Mouse (Mus musculus): ENCODE results near the gene Igfbp3.

Gene Igfbp3

GRCm38 (mm10) chr11:7211211-7211610 is 2.5 kb downstream of the Igfbp3 start:
- CTCF ChIA-PET, result no interaction called here

GRCm38 (mm10) chr11:7210343-7210742 is 3.4 kb downstream of the Igfbp3 start:
- CTCF ChIA-PET, result no interaction called here

GRCm38 (mm10) chr11:7203846-7204245 is 9.9 kb downstream of the Igfbp3 start:
- CTCF ChIA-PET, result no interaction called here

- CTCF ChIA-PET, result no interaction called here
Observed at GRCm38 (mm10) chr11:7202206-7202605, 11.5 kb downstream of the Igfbp3 start.

GRCm38 (mm10) chr11:7200393-7200783 is 13.3 kb downstream of the Igfbp3 start:
- CTCF ChIA-PET, result no interaction called here

GRCm38 (mm10) chr11:7199736-7200392 is 13.9 kb downstream of the Igfbp3 start:
- CTCF ChIA-PET, result no interaction called here

GRCm38 (mm10) chr11:7198481-7199256 is 15.1 kb downstream of the Igfbp3 start:
- CTCF ChIA-PET, result no interaction called here

GRCm38 (mm10) chr11:7198006-7198405 is 15.7 kb downstream of the Igfbp3 start:
- CTCF ChIA-PET, result no interaction called here

- CTCF ChIA-PET, result no interaction called here
Observed at GRCm38 (mm10) chr11:7197491-7197941, 16.2 kb downstream of the Igfbp3 start, which contains the start of gene Igfbp1. Gene Igfbp1 (plus strand): TSS chr11:7197782.

- CTCF ChIA-PET, result interaction anchor here (0.6 kb wide), 1 partner anchor 78 kb away, joined by 3 read pairs; no protein-coding TSS in a partner anchor
Observed at GRCm38 (mm10) chr11:7195312-7195685, 18.4 kb downstream of the Igfbp3 start.

GRCm38 (mm10) chr11:7194432-7195311 is 19.1 kb downstream of the Igfbp3 start:
- CTCF ChIA-PET, result interaction anchor here (0.6 kb wide), 1 partner anchor 79 kb away, joined by 3 read pairs; no protein-coding TSS in a partner anchor

- CTCF ChIA-PET, result no interaction called here
Observed at GRCm38 (mm10) chr11:7193134-7193533, 20.6 kb downstream of the Igfbp3 start.

- CTCF ChIA-PET, result no interaction called here
Observed at GRCm38 (mm10) chr11:7192710-7193109, 21.0 kb downstream of the Igfbp3 start.

- CTCF ChIA-PET, result no interaction called here
Observed at GRCm38 (mm10) chr11:7188469-7188868, 25.3 kb downstream of the Igfbp3 start, which contains the start of gene Gm11985. Gene Gm11985 (minus strand): TSS chr11:7188569.

- CTCF ChIA-PET, result no interaction called here
Observed at GRCm38 (mm10) chr11:7187472-7187871, 26.3 kb downstream of the Igfbp3 start.

- CTCF ChIA-PET, result no interaction called here
Observed at GRCm38 (mm10) chr11:7184420-7184819, 29.3 kb downstream of the Igfbp3 start.

GRCm38 (mm10) chr11:7182409-7183042 is 31.2 kb downstream of the Igfbp3 start:
- CTCF ChIA-PET, result no interaction called here

- CTCF ChIA-PET, result no interaction called here
Observed at GRCm38 (mm10) chr11:7179276-7179675, 34.4 kb downstream of the Igfbp3 start.

GRCm38 (mm10) chr11:7178724-7179123 is 35.0 kb downstream of the Igfbp3 start:
- CTCF ChIA-PET, result no interaction called here

GRCm38 (mm10) chr11:7173664-7174063 is 40.1 kb downstream of the Igfbp3 start:
- CTCF ChIA-PET, result no interaction called here

- CTCF ChIA-PET, result no interaction called here
Observed at GRCm38 (mm10) chr11:7169645-7170044, 44.1 kb downstream of the Igfbp3 start.

GRCm38 (mm10) chr11:7164416-7164815 is 49.3 kb downstream of the Igfbp3 start:
- CTCF ChIA-PET, result no interaction called here
